11 mouse cellular contexts compared by ENCODE assay signal in the genomic region with DNA sequence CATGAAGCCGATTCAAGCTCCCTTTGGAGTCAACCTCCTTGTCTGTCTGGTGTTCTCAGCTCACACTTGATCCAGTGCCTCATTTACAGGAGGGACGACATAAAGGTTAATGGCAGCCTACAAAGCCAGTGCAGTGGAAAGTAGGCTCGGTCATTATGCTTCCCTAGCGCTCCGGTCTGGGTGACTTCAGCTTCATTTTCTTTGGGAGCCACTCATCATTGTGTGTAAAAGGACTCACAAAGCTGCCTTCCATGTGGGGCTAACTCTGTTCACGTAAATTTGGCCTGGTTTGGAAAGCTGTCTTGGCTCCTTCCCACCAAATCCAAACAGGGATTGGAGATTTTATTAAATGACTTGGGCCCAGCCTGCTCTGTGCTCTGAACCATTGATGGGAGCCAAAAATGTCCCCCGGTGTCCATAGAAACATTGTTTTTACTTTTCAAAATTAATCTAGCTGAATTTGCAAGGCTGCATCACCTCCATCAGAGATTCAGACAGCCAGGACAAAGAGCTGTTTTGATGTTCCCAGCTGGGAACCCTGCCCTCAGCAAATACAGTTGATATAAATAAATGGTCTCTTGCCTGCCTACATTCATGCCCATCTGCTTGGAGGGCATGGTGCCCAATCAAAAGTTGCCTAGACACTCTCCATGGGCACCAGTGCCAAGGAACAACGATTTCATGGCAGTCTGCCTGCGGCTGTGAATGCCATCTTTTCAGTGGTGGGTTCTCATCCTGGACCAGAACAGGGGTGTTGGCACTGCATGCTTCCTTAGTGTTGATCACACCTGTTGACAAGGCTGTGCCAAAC.
DNase-seq lines count a peak whose midpoint lies in the region; ATAC-seq and TF ChIP-seq lines count a peak whose summit lies in the region.
"Had no signal": no experiment of that assay in that cellular context is flagged by ENCODE, and none has a peak within 500 bp of the region (broad histone marks: within the 10 kb centered on the region; RNA-seq: fewer than 3 reads in every experiment).

No protein-coding gene starts in this region.

- peak; percentile 97 for ATAC-seq in hindbrain, embryonic 16.5 days

- H3K4me1 ChIP-seq in cerebellum, adult 2 months (ENCODE audit: control insufficient read depth, insufficient read depth, low read length): peaks cover 7% of the 10 kb centered on the region
- no peaks in the 10 kb centered on the region; the same call in 1 of the 2 replicates for H3K4me1 ChIP-seq in hindbrain, embryonic 16.5 days (ENCODE audit: control insufficient read depth, insufficient read depth, low read depth, low read length)

- WGBS in cerebellum, adult 2 months: 22% methylated on average over 9 of the region's 9 CpGs
- WGBS in hindbrain, embryonic 16.5 days: 47% methylated on average over 9 of the region's 9 CpGs

- no peaks in the 10 kb centered on the region for H3K9me3 ChIP-seq in hindbrain, embryonic 16.5 days (ENCODE audit: control insufficient read depth, low read length)
- H3K9me3 ChIP-seq: midbrain, embryonic 12.5 days had no signal

- intact Hi-C loops in left cerebral cortex, postnatal 4 days (cut with DNase I): no loop called here

- H3K27me3 ChIP-seq in cerebellum, adult 2 months (ENCODE audit: control insufficient read depth, insufficient read depth, low read length): no peaks in the 10 kb centered on the region
- no peaks in the 10 kb centered on the region for H3K27me3 ChIP-seq in hindbrain, embryonic 16.5 days (replicated peaks; ENCODE audit: control insufficient read depth, insufficient read depth, low read length)
- H3K27me3 ChIP-seq: midbrain, embryonic 12.5 days had no signal

- no peak overlapping the region for H3K9ac ChIP-seq in hindbrain, embryonic 16.5 days (ENCODE audit: low read depth, low read length)
- H3K9ac ChIP-seq: midbrain, embryonic 12.5 days had no signal

- peak; percentile 26 for DNase-seq in adrenal gland, postnatal 25 days
- no peak for DNase-seq in adrenal gland, adult 2 months
- peak; percentile 83 to 89 for DNase-seq in cerebellum, adult 2 months
- peak; percentile 98 for DNase-seq in left cerebral cortex, postnatal 4 days
- no peak for DNase-seq in thymus, postnatal 25 days
- DNase-seq in thymus, postnatal 10 days (ENCODE audit: low spot score in 2 of 2): no peak
- no peak for DNase-seq in embryo, embryonic 10 days (ENCODE audit: low spot score)
- DNase-seq: embryo, embryonic 11 days had no signal

- H3K4me2 ChIP-seq in hindbrain, embryonic 16.5 days (ENCODE audit: low read length): no peak overlapping the region
- H3K4me2 ChIP-seq: heart, embryonic 11.5 days; midbrain, embryonic 12.5 days had no signal

- TF ChIP-seq POLR2A in cerebellum, adult 2 months (IDR thresholded peaks at IDR 0.05; ENCODE audit: borderline replicate concordance, insufficient read depth, low read length): no peak

- no peak overlapping the region for H3K27ac ChIP-seq in cerebellum, adult 2 months (ENCODE audit: insufficient read depth, low read length)
- peak overlapping the region; percentile 56 for H3K27ac ChIP-seq in hindbrain, embryonic 16.5 days (ENCODE audit: low read depth, low read length)
- H3K27ac ChIP-seq: midbrain, embryonic 12.5 days had no signal

- no peaks in the 10 kb centered on the region for H3K36me3 ChIP-seq in hindbrain, embryonic 16.5 days (ENCODE audit: control insufficient read depth, insufficient read depth, low read length)
- H3K36me3 ChIP-seq: midbrain, embryonic 12.5 days had no signal

- no peak overlapping the region for H3K4me3 ChIP-seq in cerebellum, adult 2 months (replicated peaks; ENCODE audit: insufficient read depth, low read depth, low read length)
- H3K4me3 ChIP-seq in hindbrain, embryonic 16.5 days (ENCODE audit: low read length): no peak overlapping the region
- H3K4me3 ChIP-seq: midbrain, embryonic 12.5 days had no signal

- TF ChIP-seq CTCF in cerebellum, adult 2 months (IDR thresholded peaks at IDR 0.05; ENCODE audit: borderline replicate concordance, insufficient read depth, low read depth, low read length): no peak

Comparison
In these comparisons a context has a peak if more than half of its experiments do, and no peak if none do; other contexts are left out.
1. DNase-seq: peak in adrenal gland, postnatal 25 days (single experiment), cerebellum, adult 2 months (2 of 2) and left cerebral cortex, postnatal 4 days (single experiment); none in adrenal gland, adult 2 months (single experiment), thymus, postnatal 25 days (single experiment), thymus, postnatal 10 days (0 of 2) and embryo, embryonic 10 days (single experiment).